Mouse (Mus musculus) Patski (cell line): Measurements from ENCODE around the gene Bace2. TPM values are rescaled to one million over a fixed set of nuclear protein-coding genes. Genes with fewer than 3 reads are reported as not detected.

Experiments
- ATAC-seq: fragments of 100-300 bp; one replicate; pipeline ENCODE4 v1.8.0; 2021
- CTCF ChIA-PET: fragments of 350-600 bp; sonication (Branson Sonifier 250); formaldehyde crosslinking; loops from one replicate; lab custom pipeline; 2022; ENCODE audit warnings: inconsistent platforms; lab: Charles Lee
- POLR2A ChIA-PET: fragments of 350-600 bp; sonication (Branson Sonifier 250); formaldehyde crosslinking; loops from one replicate; lab custom pipeline; 2022; ENCODE audit warnings: antibody characterized with exemption, inconsistent platforms; lab: Charles Lee
- DNase-seq: peaks from one replicate; pipeline ENCODE4 v3.0.0-alpha.2; 2011; ENCODE audit warnings: low read depth, low spot score
- H3K27me3 ChIP-seq: fragments of 371-371 bp; one replicate; pipeline ENCODE4 v1.5.1; 2021
- CTCF ChIP-seq: fragments of 100-300 bp; IDR thresholded peaks from one replicate; pipeline ENCODE4 v1.5.1; 2021
- in situ Hi-C: fragments of 300-500 bp; cut with MboI; formaldehyde crosslinking; loops from 3 replicates; pipeline ENCODE4 v1.11.1; 2018; ENCODE audit warnings: low pct_unique_long_range_greater_than_20kb, mixed read lengths
- polyA plus RNA-seq: library from polyadenylated mRNA; unstranded; gene quantifications from one replicate; pipeline ENCODE4 v1.2.3, GENCODE M21; 2021

Gene Bace2
- polyA plus RNA-seq, 1 experiment from 2014 or later, result 24.6 TPM

DNA sequence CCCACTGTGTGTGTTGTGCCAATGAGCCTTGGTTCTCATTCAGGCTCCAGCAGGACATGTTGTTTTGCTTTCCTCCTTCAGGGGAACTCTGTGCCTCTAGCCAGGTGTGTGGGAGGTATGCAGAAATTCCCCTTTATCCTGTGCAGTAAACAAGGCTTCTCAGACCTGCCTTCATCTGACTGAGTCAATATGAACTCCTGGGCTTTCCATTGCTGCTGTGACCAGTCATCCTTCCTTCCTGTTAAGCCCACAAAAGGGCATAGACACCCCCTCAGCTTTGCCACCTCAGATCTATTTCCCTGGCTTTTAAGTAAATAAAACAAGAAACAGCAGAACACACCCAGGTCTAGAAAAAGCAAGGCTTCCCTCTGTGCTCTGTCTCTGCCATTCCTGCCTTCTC, 45.2 kb downstream of the Bace2 start:
- TF ChIP-seq CTCF, result no peak
- POLR2A ChIA-PET, result no interaction called here
- in situ Hi-C loops, result no loop called here
- CTCF ChIA-PET, result no interaction called here
- DNase-seq (no peak), ATAC-seq (peak; percentile 10)
- H3K27me3 ChIP-seq, result no peaks in the 10 kb centered on the region

DNA sequence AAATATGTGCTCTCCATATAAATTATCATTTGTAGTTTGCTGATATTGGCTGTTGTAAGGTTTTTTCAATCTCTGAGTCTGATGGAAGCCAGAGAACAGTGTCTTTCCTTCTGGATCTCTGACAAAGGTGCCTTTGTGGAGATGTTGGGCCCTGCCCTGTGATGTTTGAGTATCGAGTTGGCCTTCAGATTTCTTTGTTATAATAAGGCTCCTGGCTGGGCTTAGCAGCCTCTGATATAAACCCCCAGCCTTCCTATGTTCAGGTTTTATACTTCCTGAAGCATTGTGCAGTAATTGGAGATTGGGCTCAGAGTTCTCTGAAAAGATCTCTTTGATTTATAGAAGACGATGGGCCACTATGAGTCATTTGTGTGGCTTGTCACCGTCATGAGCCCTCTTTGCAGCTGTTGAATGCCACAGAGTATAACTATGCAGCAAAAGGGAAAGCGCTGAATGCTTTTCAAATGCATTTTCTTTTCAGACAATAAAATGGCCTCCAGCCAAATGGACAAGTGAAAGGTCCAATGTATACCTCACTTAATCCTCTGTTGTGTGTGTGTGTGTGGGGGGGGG, 45.8 kb downstream of the Bace2 start:
- in situ Hi-C loops, result no loop called here
- POLR2A ChIA-PET, result no interaction called here
- CTCF ChIA-PET, result no interaction called here
- DNase-seq, result no peak
- no peak for ATAC-seq
- no peaks in the 10 kb centered on the region for H3K27me3 ChIP-seq
- no peak for TF ChIP-seq CTCF

DNA sequence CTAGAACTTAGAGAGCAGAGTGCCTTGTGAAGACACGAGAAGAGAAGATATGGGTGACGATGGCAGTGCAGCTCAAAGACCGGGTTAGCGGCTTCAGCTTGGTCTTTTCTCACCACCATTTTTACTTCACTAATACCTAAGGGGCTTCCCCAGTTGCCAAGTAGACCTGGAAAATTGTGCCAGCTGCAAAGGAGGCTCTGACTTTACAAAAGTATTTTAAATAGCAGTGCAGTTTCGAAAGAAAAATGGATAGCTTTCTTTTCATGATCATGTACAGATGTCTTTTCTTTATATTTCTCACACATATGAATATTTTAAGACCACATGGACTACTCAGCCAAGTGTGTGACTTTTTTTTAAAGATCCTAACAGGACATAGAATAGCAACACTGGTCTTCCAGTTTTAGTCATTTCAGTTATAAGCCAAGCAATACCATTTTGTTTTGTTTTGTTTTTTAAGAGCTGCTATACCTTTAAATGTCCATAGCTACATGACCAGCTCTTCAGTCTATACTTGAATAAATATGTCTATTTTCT, 49.0 kb downstream of the Bace2 start:
- no peak for DNase-seq
- in situ Hi-C loops, result no loop called here
- no peak for TF ChIP-seq CTCF
- no peak for ATAC-seq
- ChIA-PET POLR2A (no interaction called here), CTCF (interaction anchor here (1.1 kb wide), 2 partner anchors 12 to 16 kb away, joined by 3 read pairs; no protein-coding TSS in a partner anchor)
- H3K27me3 ChIP-seq, result no peaks in the 10 kb centered on the region

DNA sequence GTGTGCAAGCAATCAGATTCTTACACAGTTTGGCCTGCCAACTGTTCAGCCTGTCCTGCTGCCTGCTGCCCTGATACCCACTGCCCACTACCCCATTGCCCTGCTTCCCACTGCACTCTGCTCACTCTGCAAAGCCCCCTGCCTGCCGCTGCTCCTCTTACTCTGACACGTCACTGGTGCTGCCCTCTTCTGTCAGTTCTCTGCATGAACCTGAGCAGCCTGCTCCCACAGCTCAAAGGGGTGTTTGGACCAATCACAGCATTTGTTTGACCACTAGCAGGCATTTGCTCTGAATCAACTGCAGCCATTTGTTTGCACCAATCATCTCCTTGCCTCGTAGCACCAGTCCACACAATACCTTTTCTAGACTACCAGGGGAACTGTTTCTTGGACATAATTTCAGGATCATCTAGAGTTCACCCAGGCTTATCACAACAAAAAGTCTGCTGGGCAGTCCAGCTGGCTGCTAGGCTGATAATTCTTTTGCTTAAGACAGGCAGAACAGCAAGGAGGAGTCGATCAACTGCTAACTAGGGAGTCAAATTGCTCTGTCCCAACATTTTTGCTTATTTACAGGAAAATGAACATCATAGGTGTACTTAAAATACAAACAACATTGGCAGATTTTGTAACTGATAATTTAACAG, 61.5 kb downstream of the Bace2 start:
- peak; percentile 51 for ATAC-seq
- no peaks in the 10 kb centered on the region for H3K27me3 ChIP-seq
- no peak for DNase-seq
- ChIA-PET CTCF (interaction anchor here (1.0 to 1.6 kb wide), 2 partner anchors 9 to 12 kb away, joined by 3 to 4 read pairs; no protein-coding TSS in a partner anchor), POLR2A (no interaction called here)
- in situ Hi-C loops, result no loop called here
- TF ChIP-seq CTCF, result peak; percentile 66

DNA sequence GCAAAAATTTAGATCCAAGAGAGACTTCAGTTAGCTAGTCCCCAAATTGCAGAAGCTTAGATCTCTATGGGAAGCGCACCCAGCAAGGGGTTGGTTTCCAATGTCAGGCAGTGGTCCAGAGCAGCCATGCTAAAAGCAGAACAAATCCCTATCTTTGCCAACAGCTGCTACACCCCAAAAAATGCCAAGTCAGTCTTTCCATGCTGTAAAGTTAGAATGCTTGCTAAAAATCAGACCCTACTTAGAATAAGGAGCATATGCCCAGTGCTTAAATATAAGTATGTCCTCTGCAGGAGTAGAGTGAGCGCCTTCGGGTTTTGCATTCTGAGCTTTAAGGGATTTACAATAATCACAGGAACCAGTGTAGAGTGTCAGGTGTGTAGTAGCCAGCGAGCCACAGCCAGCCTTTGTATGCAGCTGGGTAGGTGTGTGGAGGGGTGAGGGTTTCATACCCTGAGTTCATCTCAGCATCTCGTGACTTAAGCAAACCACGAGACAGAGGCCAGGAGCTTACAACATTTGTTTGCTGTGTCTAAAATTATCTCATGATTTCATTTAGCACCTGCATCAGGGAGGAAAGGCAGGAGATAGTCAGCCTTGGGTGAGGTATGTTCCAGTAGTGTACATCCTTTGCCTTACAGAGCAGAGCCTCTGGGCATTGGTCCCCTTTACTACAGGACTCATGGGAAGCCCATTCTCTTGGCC, 62.4 kb downstream of the Bace2 start:
- in situ Hi-C loops, result no loop called here
- POLR2A ChIA-PET, result no interaction called here
- no peaks in the 10 kb centered on the region for H3K27me3 ChIP-seq
- TF ChIP-seq CTCF, result no peak
- no peak for ATAC-seq
- DNase-seq, result no peak
- CTCF ChIA-PET, result interaction anchor here (0.8 kb wide), 1 partner anchor 12 kb away, joined by 4 read pairs; no protein-coding TSS in a partner anchor

DNA sequence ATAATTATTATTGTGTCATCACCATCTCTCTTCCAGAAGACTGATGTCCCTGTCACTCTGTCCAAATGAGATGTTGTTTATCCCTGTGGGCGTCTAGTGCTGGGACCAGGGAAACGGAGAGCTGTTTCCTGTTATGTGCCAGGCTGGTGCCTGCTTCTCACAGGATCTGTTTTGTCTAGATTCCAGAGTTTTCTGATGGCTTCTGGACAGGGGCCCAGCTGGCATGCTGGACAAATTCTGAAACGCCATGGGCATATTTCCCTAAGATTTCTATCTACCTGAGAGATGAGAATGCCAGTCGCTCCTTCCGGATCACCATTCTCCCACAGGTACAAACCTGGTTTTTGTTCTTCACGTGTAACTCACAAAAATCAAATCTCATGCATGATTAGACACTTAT, 65.1 kb downstream of the Bace2 start:
- CTCF ChIA-PET, result interaction anchor here (1.0 kb wide), 1 partner anchor 16 kb away, joined by 3 read pairs; no protein-coding TSS in a partner anchor
- DNase-seq (no peak), ATAC-seq (no peak)
- POLR2A ChIA-PET, result no interaction called here
- in situ Hi-C loops, result no loop called here
- TF ChIP-seq CTCF, result no peak
- no peaks in the 10 kb centered on the region for H3K27me3 ChIP-seq

DNA sequence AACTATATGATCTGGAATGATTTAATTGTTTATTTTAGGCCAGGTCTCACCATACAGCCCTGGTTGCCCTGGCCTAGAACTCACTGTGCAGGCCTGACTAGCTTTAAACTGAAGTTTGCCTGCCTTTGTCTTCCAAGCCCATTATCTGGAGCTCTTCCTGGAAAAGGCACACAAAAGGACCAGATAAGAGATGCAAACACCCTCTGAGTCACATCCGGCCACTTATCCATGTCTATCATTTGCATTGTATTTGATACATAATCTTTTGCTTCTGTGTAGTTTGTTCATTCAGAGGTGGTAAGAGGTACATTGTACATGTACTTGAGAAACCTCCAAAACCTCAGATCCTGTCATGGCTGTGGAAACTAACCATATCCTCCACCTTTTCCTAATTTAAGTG, 67.1 kb downstream of the Bace2 start:
- TF ChIP-seq CTCF, result no peak
- ATAC-seq, result no peak
- in situ Hi-C loops, result no loop called here
- DNase-seq, result no peak
- no peaks in the 10 kb centered on the region for H3K27me3 ChIP-seq
- ChIA-PET POLR2A (no interaction called here), CTCF (no interaction called here)

DNA sequence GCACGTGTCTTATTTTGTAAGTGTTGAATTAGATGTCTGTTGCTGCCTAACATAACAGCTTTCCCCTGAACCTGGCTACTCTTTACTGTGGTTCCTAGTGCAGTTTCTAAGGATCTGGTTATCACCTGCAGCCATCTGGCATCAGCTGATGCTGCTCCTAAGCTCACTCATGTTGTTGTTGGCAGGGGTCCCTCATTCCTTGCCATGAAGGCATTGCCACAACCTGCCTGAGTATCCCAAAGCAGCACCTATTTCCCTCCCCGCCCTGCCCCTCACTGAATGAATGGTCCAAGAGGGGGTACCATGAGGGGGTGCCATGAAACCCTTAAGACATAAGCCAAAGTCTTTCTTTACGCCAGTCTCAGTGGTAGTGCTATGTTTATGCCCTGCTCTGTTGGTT, 71.5 kb downstream of the Bace2 start:
- no peaks in the 10 kb centered on the region for H3K27me3 ChIP-seq
- DNase-seq (no peak), ATAC-seq (no peak)
- POLR2A ChIA-PET, result no interaction called here
- TF ChIP-seq CTCF, result no peak
- CTCF ChIA-PET, result interaction anchor here (1.5 kb wide), 1 partner anchor 11 kb away, joined by 4 read pairs; no protein-coding TSS in a partner anchor
- in situ Hi-C loops, result no loop called here

DNA sequence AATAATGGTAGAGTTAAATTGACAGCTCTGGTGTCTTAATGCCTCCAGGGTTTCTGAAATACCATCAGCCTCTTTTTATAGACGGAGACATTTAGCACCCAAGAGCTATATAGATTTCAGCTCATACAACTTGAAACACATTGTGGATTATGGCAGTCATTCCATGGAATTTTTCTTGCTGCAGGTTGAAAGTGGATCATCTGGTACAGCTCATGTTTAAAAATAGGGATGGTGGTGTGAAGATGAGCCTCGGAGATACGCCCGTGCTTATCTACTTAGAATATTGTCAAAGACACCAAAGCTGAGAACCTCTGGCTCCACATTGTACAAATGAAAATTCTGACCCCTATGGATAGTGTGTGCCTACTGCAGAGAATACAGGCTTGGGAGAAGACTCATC, 73.5 kb downstream of the Bace2 start:
- no peak for ATAC-seq
- POLR2A ChIA-PET, result no interaction called here

DNA sequence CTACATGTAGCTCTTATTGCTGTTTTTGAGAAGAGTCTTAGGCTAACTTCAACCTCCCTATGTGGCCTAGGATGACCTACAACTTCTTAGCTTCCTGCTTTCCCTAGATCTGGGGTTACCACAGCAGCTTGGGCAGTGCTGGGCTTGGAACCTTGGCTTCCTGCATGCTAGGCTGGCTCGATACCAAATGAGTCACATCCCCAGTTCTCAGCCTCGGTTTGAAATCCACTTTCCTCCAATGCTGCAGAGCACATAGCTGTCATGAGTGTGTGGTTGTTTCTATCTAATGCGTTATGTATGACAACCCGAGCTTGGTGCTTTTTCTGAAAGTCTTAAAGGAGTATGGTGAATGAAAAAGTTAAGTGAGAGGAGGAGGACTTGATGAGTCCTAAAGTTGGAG, 74.8 kb downstream of the Bace2 start:
- ATAC-seq (peak; percentile 78), DNase-seq (no peak)
- CTCF ChIA-PET, result interaction anchor here (1.0 kb wide), 1 partner anchor 12 kb away, joined by 4 read pairs; no protein-coding TSS in a partner anchor
- in situ Hi-C loops, result no loop called here
- no peaks in the 10 kb centered on the region for H3K27me3 ChIP-seq
- no peak for TF ChIP-seq CTCF
- POLR2A ChIA-PET, result no interaction called here

More for the DNA sequence above, 73.5 kb downstream of the Bace2 start:
- no peak for DNase-seq
- H3K27me3 ChIP-seq, result no peaks in the 10 kb centered on the region
- CTCF ChIA-PET, result no interaction called here
- in situ Hi-C loops, result no loop called here
- no peak for TF ChIP-seq CTCF
